Mouse (Mus musculus) spleen, adult 2 months (tissue): ENCODE data around the gene Ppp1r21.

Experiments used
- CTCF ChIP-seq: fragments of 200-500 bp; IDR thresholded peaks from 2 replicates; pipeline ENCODE4 v1.5.1; 2011; ENCODE audit warnings: mild to moderate bottlenecking, inconsistent platforms; ENCODE audit not compliant: insufficient read depth, insufficient read length, insufficient replicate concordance; ENCODE audit errors: extremely low read depth
- POLR2A ChIP-seq: fragments of 200-500 bp; IDR thresholded peaks from 2 replicates; pipeline ENCODE4 v1.6.1; 2011; ENCODE audit warnings: low read depth, low read length, inconsistent platforms

DNA sequence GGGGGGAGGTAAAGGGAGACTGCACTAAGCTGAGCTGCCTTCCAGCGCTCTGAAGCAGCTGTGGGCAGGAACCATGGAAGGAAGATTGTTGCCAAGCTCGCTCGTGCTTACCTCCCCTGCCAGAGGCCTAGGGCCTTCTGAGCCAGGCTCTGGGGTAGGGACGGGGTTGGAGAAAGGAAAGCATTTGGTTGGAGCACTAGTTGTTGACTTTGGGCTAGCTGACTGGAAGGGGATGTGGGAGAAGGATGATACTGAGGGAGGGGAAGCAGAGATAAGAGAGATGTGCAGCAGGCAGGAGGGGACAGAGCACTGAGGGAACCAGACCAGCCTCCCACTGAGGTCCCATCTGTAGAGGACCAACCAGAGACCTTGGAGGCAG, 99.5 kb downstream of the Ppp1r21 start:
- TF ChIP-seq POLR2A (no peak), CTCF (no peak)
